Mouse (Mus musculus): ENCODE results near the gene Mal. TPM values are rescaled to one million over a fixed set of nuclear protein-coding genes. Genes with fewer than 3 reads are reported as not detected.
"Not testable (repeated sequence)": the region's sequence is repeated elsewhere in the genome, so short reads cannot be mapped to it uniquely, and the experiment has no call there.

The Mal gene
- polyA plus RNA-seq, 1 experiment from 2014 or later: 14.3 TPM

- 80% methylated on average over 3 of the region's 3 CpGs for WGBS
- ATAC-seq (ENCODE audit: borderline replicate concordance, extremely low read depth, low FRiP score, low TSS enrichment): no peak
- Histone ChIP-seq H3K36me3 (no peaks in the 10 kb centered on the region), H3K4me1 (no peaks in the 10 kb centered on the region), H3K4me2 (no peak overlapping the region), H3K4me3 (no peak overlapping the region), H3K9ac (no peak overlapping the region), H3K27ac (no peak overlapping the region), H3K27me3 (no peaks in the 10 kb centered on the region), H3K9me3 (no peaks in the 10 kb centered on the region)
Observed at GRCm38 (mm10) chr2:127619311-127619710, 37.2 kb downstream of the Mal start.

GRCm38 (mm10) chr2:127612288-127612687 lies 44.2 kb downstream of the Mal start:
- H3K27me3 ChIP-seq: no peaks in the 10 kb centered on the region
- no peak overlapping the region for H3K4me2 ChIP-seq
- H3K36me3 ChIP-seq: no peaks in the 10 kb centered on the region
- 86% methylated on average over 4 of the region's 4 CpGs for WGBS
- H3K4me3 ChIP-seq: no peak overlapping the region
- no peaks in the 10 kb centered on the region for H3K9me3 ChIP-seq
- H3K4me1 ChIP-seq: 0 out of 2 replicates have a peak, but pooled peaks cover 5% of the 10 kb centered on the region
- H3K27ac ChIP-seq: no peak overlapping the region
- H3K9ac ChIP-seq: no peak overlapping the region
- ATAC-seq (ENCODE audit: borderline replicate concordance, extremely low read depth, low FRiP score, low TSS enrichment): no peak

GRCm38 (mm10) chr2:127611386-127611785 lies 45.1 kb downstream of the Mal start:
- H3K9me3 ChIP-seq: no peaks in the 10 kb centered on the region
- no peak overlapping the region for H3K4me2 ChIP-seq
- H3K36me3 ChIP-seq: no peaks in the 10 kb centered on the region
- H3K4me3 ChIP-seq: no peak overlapping the region
- H3K9ac ChIP-seq: no peak overlapping the region
- no peak overlapping the region for H3K27ac ChIP-seq
- no peaks in the 10 kb centered on the region for H3K27me3 ChIP-seq
- H3K4me1 ChIP-seq: 0 out of 2 replicates have a peak, but pooled peaks cover 5% of the 10 kb centered on the region
- ATAC-seq (ENCODE audit: borderline replicate concordance, extremely low read depth, low FRiP score, low TSS enrichment): no peak
- WGBS: 42% methylated on average over 4 of the region's 4 CpGs

GRCm38 (mm10) chr2:127608986-127609385 lies 47.5 kb downstream of the Mal start:
- H3K27me3 ChIP-seq: no peaks in the 10 kb centered on the region
- WGBS: 4% methylated on average over 5 of the region's 5 CpGs
- no peak overlapping the region for H3K9ac ChIP-seq
- 0 out of 2 replicates have a peak, but pooled peaks cover 5% of the 10 kb centered on the region for H3K4me1 ChIP-seq
- no peak overlapping the region for H3K4me2 ChIP-seq
- peaks cover 22% of the 10 kb centered on the region for H3K36me3 ChIP-seq
- no peak overlapping the region for H3K4me3 ChIP-seq
- peak; percentile 69; the same call in 1 of the 2 replicates for ATAC-seq (ENCODE audit: borderline replicate concordance, extremely low read depth, low FRiP score, low TSS enrichment)
- H3K9me3 ChIP-seq: no peaks in the 10 kb centered on the region
- H3K27ac ChIP-seq: no peak overlapping the region

GRCm38 (mm10) chr2:127608234-127608633 lies 48.3 kb downstream of the Mal start:
- Histone ChIP-seq H3K27me3 (no peaks in the 10 kb centered on the region), H3K4me2 (no peak overlapping the region), H3K9me3 (no peaks in the 10 kb centered on the region), H3K27ac (no peak overlapping the region), H3K4me3 (no peak overlapping the region), H3K4me1 (0 out of 2 replicates have a peak, but pooled peaks cover 5% of the 10 kb centered on the region), H3K9ac (no peak overlapping the region), H3K36me3 (peaks cover 24% of the 10 kb centered on the region)
- 38% methylated on average over 3 of the region's 3 CpGs for WGBS
- peak; percentile 36; the same call in 1 of the 2 replicates for ATAC-seq (ENCODE audit: borderline replicate concordance, extremely low read depth, low FRiP score, low TSS enrichment)

- no peak overlapping the region for H3K4me3 ChIP-seq
- H3K4me1 ChIP-seq: 0 out of 2 replicates have a peak, but pooled peaks cover 5% of the 10 kb centered on the region
- H3K4me2 ChIP-seq: no peak overlapping the region
- H3K9ac ChIP-seq: no peak overlapping the region
- no peaks in the 10 kb centered on the region for H3K27me3 ChIP-seq
- 81% methylated on average over 3 of the region's 3 CpGs for WGBS
- ATAC-seq (ENCODE audit: borderline replicate concordance, extremely low read depth, low FRiP score, low TSS enrichment): no peak
- peaks cover 50% of the 10 kb centered on the region for H3K36me3 ChIP-seq
- no peaks in the 10 kb centered on the region for H3K9me3 ChIP-seq
- H3K27ac ChIP-seq: no peak overlapping the region
Observed at GRCm38 (mm10) chr2:127605203-127605602, 51.3 kb downstream of the Mal start.

- H3K4me2 ChIP-seq; H3K4me1 ChIP-seq; H3K9me3 ChIP-seq; H3K27ac ChIP-seq; H3K27me3 ChIP-seq; H3K4me3 ChIP-seq; ATAC-seq (ENCODE audit: borderline replicate concordance, extremely low read depth, low FRiP score, low TSS enrichment); H3K9ac ChIP-seq: not testable (repeated sequence)
- WGBS: 90% methylated on average over 6 of the region's 8 CpGs
- peaks cover 68% of the 10 kb centered on the region for H3K36me3 ChIP-seq
Observed at GRCm38 (mm10) chr2:127603383-127603782, 53.1 kb downstream of the Mal start.

GRCm38 (mm10) chr2:127590840-127591239 lies 65.7 kb downstream of the Mal start:
- no peak overlapping the region for H3K4me2 ChIP-seq

GRCm38 (mm10) chr2:127590204-127590603 lies 66.3 kb downstream of the Mal start:
- ATAC-seq (ENCODE audit: borderline replicate concordance, extremely low read depth, low FRiP score, low TSS enrichment): no peak
- no peak overlapping the region for H3K9ac ChIP-seq
- H3K36me3 ChIP-seq: peaks cover 23% of the 10 kb centered on the region
- H3K27ac ChIP-seq: no peak overlapping the region
- H3K9me3 ChIP-seq: no peaks in the 10 kb centered on the region
- peak overlapping the region; percentile 9; the same call in 1 of the 2 replicates for H3K4me2 ChIP-seq
- 71% methylated on average over 15 of the region's 15 CpGs for WGBS
- H3K4me3 ChIP-seq: no peak overlapping the region
- H3K4me1 ChIP-seq: peaks cover 20% of the 10 kb centered on the region
- H3K27me3 ChIP-seq: no peaks in the 10 kb centered on the region

More at GRCm38 (mm10) chr2:127590840-127591239, 65.7 kb downstream of the Mal start:
- H3K4me1 ChIP-seq: peaks cover 20% of the 10 kb centered on the region
- H3K9ac ChIP-seq: no peak overlapping the region
- no peak for ATAC-seq (ENCODE audit: borderline replicate concordance, extremely low read depth, low FRiP score, low TSS enrichment)
- no peaks in the 10 kb centered on the region for H3K27me3 ChIP-seq
- WGBS: 67% methylated on average over 4 of the region's 4 CpGs
- H3K36me3 ChIP-seq: peaks cover 30% of the 10 kb centered on the region
- no peaks in the 10 kb centered on the region for H3K9me3 ChIP-seq
- no peak overlapping the region for H3K27ac ChIP-seq
- H3K4me3 ChIP-seq: no peak overlapping the region

- Histone ChIP-seq H3K4me1 (peaks cover 26% of the 10 kb centered on the region), H3K27me3 (no peaks in the 10 kb centered on the region), H3K9ac (no peak overlapping the region), H3K27ac (no peak overlapping the region), H3K9me3 (no peaks in the 10 kb centered on the region), H3K4me3 (no peak overlapping the region), H3K36me3 (peaks cover 13% of the 10 kb centered on the region), H3K4me2 (no peak overlapping the region)
- ATAC-seq (ENCODE audit: borderline replicate concordance, extremely low read depth, low FRiP score, low TSS enrichment): no peak
- WGBS: 91% methylated on average over 9 of the region's 9 CpGs
Observed at GRCm38 (mm10) chr2:127588897-127589296, 67.6 kb downstream of the Mal start.

- 0 out of 2 replicates have a peak, but pooled peaks cover 5% of the 10 kb centered on the region for H3K36me3 ChIP-seq
- H3K27me3 ChIP-seq: no peaks in the 10 kb centered on the region
- H3K4me1 ChIP-seq: peaks cover 27% of the 10 kb centered on the region
- H3K9ac ChIP-seq: peak overlapping the region; percentile 86
- ATAC-seq (ENCODE audit: borderline replicate concordance, extremely low read depth, low FRiP score, low TSS enrichment): peak; percentile 7; the same call in 1 of the 2 replicates
- peak overlapping the region; percentile 73 for H3K4me2 ChIP-seq
- peak overlapping the region; percentile 90 for H3K27ac ChIP-seq
- peak overlapping the region; percentile 94 for H3K4me3 ChIP-seq
- no peaks in the 10 kb centered on the region for H3K9me3 ChIP-seq
- WGBS: under 1% methylated on average over 22 of the region's 22 CpGs
Observed at GRCm38 (mm10) chr2:127587514-127587844, 69.0 kb downstream of the Mal start.

GRCm38 (mm10) chr2:127586694-127587513 lies 69.6 kb downstream of the Mal start, which contains the start of the genes Zfp661 and Mrps5:
Gene Zfp661, minus strand, starts transcription at chr2:127587094.
Gene Mrps5, plus strand, starts transcription at chr2:127587222.
- Histone ChIP-seq H3K4me1 (peaks cover 27% of the 10 kb centered on the region), H3K4me2 (peak within 1 kb of the TSS; percentile 73), H3K27me3 (no peaks in the 10 kb centered on the region), H3K36me3 (no peaks in the 10 kb centered on the region), H3K9ac (peak within 1 kb of the TSS; percentile 86), H3K27ac (peak within 1 kb of the TSS; percentile 90), H3K4me3 (peak within 1 kb of the TSS; percentile 94), H3K9me3 (no peaks in the 10 kb centered on the region)
- ATAC-seq (ENCODE audit: borderline replicate concordance, extremely low read depth, low FRiP score, low TSS enrichment): peak; percentile 87; the same call in 1 of the 2 replicates
- WGBS: 5% methylated on average over 39 of the region's 39 CpGs

All from lung, embryonic 15.5 days (tissue).